12 mouse cellular contexts compared by ENCODE assay signal in genomic region chr9:112445230-112446026, GRCm38 (mm10).
DNase-seq lines count a peak whose midpoint lies in the region; ATAC-seq lines count a peak whose summit lies in the region.
"Had no signal": no experiment of that assay in that cellular context is flagged by ENCODE, and none has a peak within 500 bp of the region (broad histone marks: within the 10 kb centered on the region; RNA-seq: fewer than 3 reads in every experiment).

No protein-coding gene starts in this region.

- intact Hi-C loops in left cerebral cortex, postnatal 14 days (cut with DNase I) = no loop called here

- H3K27ac ChIP-seq in embryonic facial prominence, embryonic 11.5 days (replicated peaks; ENCODE audit: low read depth, low read length) = no peak overlapping the region
- H3K27ac ChIP-seq in embryonic facial prominence, embryonic 10.5 days (replicated peaks) = no peak overlapping the region
- no peak overlapping the region for H3K27ac ChIP-seq in liver, embryonic 13.5 days
- H3K27ac ChIP-seq in liver, embryonic 12.5 days = no peak overlapping the region
- H3K27ac ChIP-seq in forebrain, embryonic 15.5 days (replicated peaks) = no peak overlapping the region
- H3K27ac ChIP-seq: intestine, embryonic 15.5 days had no signal

- 93% methylated on average over 4 of the region's 4 CpGs for WGBS in embryonic facial prominence, embryonic 11.5 days
- 96% methylated on average over 4 of the region's 4 CpGs for WGBS in embryonic facial prominence, embryonic 10.5 days
- 72% methylated on average over 4 of the region's 4 CpGs for WGBS in liver, embryonic 13.5 days (ENCODE audit: insufficient replicate concordance)
- 77% methylated on average over 4 of the region's 4 CpGs for WGBS in liver, embryonic 12.5 days (ENCODE audit: insufficient replicate concordance)
- 94% methylated on average over 4 of the region's 4 CpGs for WGBS in forebrain, embryonic 15.5 days

- peak; percentile 73 for ATAC-seq in embryonic facial prominence, embryonic 11.5 days (replicated peaks; ENCODE audit: insufficient number of reproducible peaks, low FRiP score, low TSS enrichment, low read depth)
- peak; percentile 41; the same call in 1 of the 2 replicates for ATAC-seq in liver, embryonic 13.5 days (ENCODE audit: low read depth)
- ATAC-seq in liver, embryonic 12.5 days = no peak
- peak; percentile 62 for ATAC-seq in forebrain, embryonic 15.5 days (replicated peaks)
- ATAC-seq: intestine, embryonic 15.5 days had no signal

- no peaks in the 10 kb centered on the region for H3K36me3 ChIP-seq in embryonic facial prominence, embryonic 11.5 days (replicated peaks; ENCODE audit: control insufficient read depth, insufficient read depth, low read depth, low read length)
- no peaks in the 10 kb centered on the region for H3K36me3 ChIP-seq in embryonic facial prominence, embryonic 10.5 days (replicated peaks)
- no peaks in the 10 kb centered on the region for H3K36me3 ChIP-seq in liver, embryonic 13.5 days
- H3K36me3 ChIP-seq in liver, embryonic 12.5 days = no peaks in the 10 kb centered on the region
- no peaks in the 10 kb centered on the region for H3K36me3 ChIP-seq in forebrain, embryonic 15.5 days
- no peaks in the 10 kb centered on the region for H3K36me3 ChIP-seq in megakaryocyte, embryonic 14.5 days (replicated peaks; ENCODE audit: low read length)
- H3K36me3 ChIP-seq: heart, embryonic 12.5 days; intestine, embryonic 15.5 days had no signal

- no peak overlapping the region for H3K4me3 ChIP-seq in embryonic facial prominence, embryonic 11.5 days (ENCODE audit: low read depth, low read length)
- no peak overlapping the region for H3K4me3 ChIP-seq in embryonic facial prominence, embryonic 10.5 days
- no peak overlapping the region for H3K4me3 ChIP-seq in liver, embryonic 13.5 days (replicated peaks)
- no peak overlapping the region for H3K4me3 ChIP-seq in liver, embryonic 12.5 days
- H3K4me3 ChIP-seq in forebrain, embryonic 15.5 days = no peak overlapping the region
- peak overlapping the region; percentile 83 for H3K4me3 ChIP-seq in megakaryocyte, embryonic 14.5 days (replicated peaks)
- H3K4me3 ChIP-seq: heart, embryonic 12.5 days; intestine, embryonic 15.5 days had no signal

- no peaks in the 10 kb centered on the region for H3K9me3 ChIP-seq in embryonic facial prominence, embryonic 11.5 days (replicated peaks; ENCODE audit: control insufficient read depth, low read length)
- H3K9me3 ChIP-seq in embryonic facial prominence, embryonic 10.5 days = no peaks in the 10 kb centered on the region
- no peaks in the 10 kb centered on the region for H3K9me3 ChIP-seq in liver, embryonic 13.5 days (replicated peaks)
- no peaks in the 10 kb centered on the region for H3K9me3 ChIP-seq in liver, embryonic 12.5 days (replicated peaks)
- H3K9me3 ChIP-seq in forebrain, embryonic 15.5 days = no peaks in the 10 kb centered on the region
- no peaks in the 10 kb centered on the region for H3K9me3 ChIP-seq in megakaryocyte, embryonic 14.5 days
- H3K9me3 ChIP-seq: heart, embryonic 12.5 days; intestine, embryonic 15.5 days had no signal

- H3K27me3 ChIP-seq in embryonic facial prominence, embryonic 11.5 days (ENCODE audit: control insufficient read depth, insufficient read depth, low read length) = no peaks in the 10 kb centered on the region
- H3K27me3 ChIP-seq in embryonic facial prominence, embryonic 10.5 days (replicated peaks; ENCODE audit: low read depth, poor library complexity, severe bottlenecking) = no peaks in the 10 kb centered on the region
- no peaks in the 10 kb centered on the region for H3K27me3 ChIP-seq in liver, embryonic 13.5 days
- no peaks in the 10 kb centered on the region for H3K27me3 ChIP-seq in liver, embryonic 12.5 days (replicated peaks)
- H3K27me3 ChIP-seq in forebrain, embryonic 15.5 days = no peaks in the 10 kb centered on the region
- H3K27me3 ChIP-seq in megakaryocyte, embryonic 14.5 days (replicated peaks) = peaks cover 2% of the 10 kb centered on the region
- H3K27me3 ChIP-seq: heart, embryonic 12.5 days; intestine, embryonic 15.5 days had no signal

- no peaks in the 10 kb centered on the region for H3K4me1 ChIP-seq in embryonic facial prominence, embryonic 11.5 days (ENCODE audit: control insufficient read depth, insufficient read depth, low read length)
- no peaks in the 10 kb centered on the region for H3K4me1 ChIP-seq in embryonic facial prominence, embryonic 10.5 days
- no peaks in the 10 kb centered on the region for H3K4me1 ChIP-seq in liver, embryonic 13.5 days (replicated peaks)
- H3K4me1 ChIP-seq in liver, embryonic 12.5 days = no peaks in the 10 kb centered on the region
- H3K4me1 ChIP-seq in forebrain, embryonic 15.5 days = peaks cover 17% of the 10 kb centered on the region
- peaks cover 18% of the 10 kb centered on the region for H3K4me1 ChIP-seq in megakaryocyte, embryonic 14.5 days
- H3K4me1 ChIP-seq: heart, embryonic 12.5 days; intestine, embryonic 15.5 days had no signal

- no peak overlapping the region for H3K9ac ChIP-seq in embryonic facial prominence, embryonic 11.5 days (replicated peaks; ENCODE audit: low read length)
- H3K9ac ChIP-seq in liver, embryonic 13.5 days = no peak overlapping the region
- H3K9ac ChIP-seq in liver, embryonic 12.5 days = no peak overlapping the region
- H3K9ac ChIP-seq in forebrain, embryonic 15.5 days (replicated peaks) = no peak overlapping the region
- H3K9ac ChIP-seq: heart, embryonic 12.5 days; intestine, embryonic 15.5 days had no signal

- H3K4me2 ChIP-seq in embryonic facial prominence, embryonic 11.5 days (ENCODE audit: low read depth, low read length) = no peak overlapping the region
- H3K4me2 ChIP-seq in liver, embryonic 13.5 days = no peak overlapping the region
- H3K4me2 ChIP-seq in liver, embryonic 12.5 days = no peak overlapping the region
- H3K4me2 ChIP-seq in forebrain, embryonic 15.5 days (replicated peaks) = no peak overlapping the region
- H3K4me2 ChIP-seq: heart, embryonic 12.5 days; intestine, embryonic 15.5 days had no signal

- no peak for DNase-seq in embryonic facial prominence, embryonic 11.5 days (ENCODE audit: low spot score)
- DNase-seq in embryonic facial prominence, embryonic 10.5 days (ENCODE audit: low spot score) = no peak
- DNase-seq in liver, embryonic 13.5 days = no peak
- DNase-seq in Muller cell, postnatal 12 days (ENCODE audit: inconsistent ontology term) = no peak
- DNase-seq in left cerebral cortex, postnatal 14 days (ENCODE audit: low spot score in 2 of 2) = no peak
- DNase-seq: cerebellum, adult 2 months; liver had no signal
